Mouse (Mus musculus) liver, postnatal 0 days (tissue): ENCODE results near the gene Pjvk. TPM values are rescaled to one million over a fixed set of nuclear protein-coding genes. Genes with fewer than 3 reads are reported as not detected.

Experiments
- ATAC-seq: fragments of 200-750 bp; cut with Nextera tagmentation; 2 replicates; pipeline ENCODE4 v1.8.0; 2017; ENCODE audit warnings: mild to moderate bottlenecking, moderate library complexity
- DNase-seq: peaks from one replicate; pipeline ENCODE4 v3.0.0-alpha.2; 2016
- H3K27ac ChIP-seq: fragments of 300-500 bp; sonication (generic); 2 replicates; pipeline ENCODE4 v1.5.1; 2014; ENCODE audit warnings: antibody characterized with exemption, moderate library complexity, mild to moderate bottlenecking, low read depth
- H3K27me3 ChIP-seq: fragments of 300-500 bp; sonication (generic); 2 replicates; pipeline ENCODE4 v1.6.1; 2014; ENCODE audit warnings: low read length, control low read depth, mixed read lengths; ENCODE audit not compliant: insufficient read depth
- H3K36me3 ChIP-seq: fragments of 300-500 bp; sonication (generic); replicated peaks from 2 replicates; pipeline ENCODE4 v1.6.1; 2014; ENCODE audit warnings: mild to moderate bottlenecking, control low read depth, low read length, moderate library complexity, mixed read lengths; ENCODE audit not compliant: insufficient read depth
- H3K4me1 ChIP-seq: fragments of 300-500 bp; sonication (generic); 2 replicates; pipeline ENCODE4 v1.6.1; 2014; ENCODE audit warnings: antibody characterized with exemption, mild to moderate bottlenecking, control low read depth; ENCODE audit not compliant: insufficient read depth
- H3K4me2 ChIP-seq: fragments of 300-500 bp; sonication (generic); 2 replicates; pipeline ENCODE4 v1.6.1; 2014; ENCODE audit warnings: low read depth, mild to moderate bottlenecking, low read length, moderate library complexity, mixed read lengths
- H3K4me3 ChIP-seq: fragments of 300-500 bp; sonication (generic); 2 replicates; pipeline ENCODE4 v1.5.1; 2014; ENCODE audit warnings: low read depth, low read length
- H3K9ac ChIP-seq: fragments of 300-500 bp; sonication (generic); replicated peaks from 2 replicates; pipeline ENCODE4 v1.6.1; 2014; ENCODE audit warnings: mild to moderate bottlenecking, moderate library complexity
- H3K9me3 ChIP-seq: fragments of 300-500 bp; sonication (generic); 2 replicates; pipeline ENCODE4 v1.6.1; 2016; ENCODE audit warnings: mild to moderate bottlenecking, control low read depth, low read length, mixed read lengths
- CTCF ChIP-seq: sonication (generic); IDR thresholded peaks from 2 replicates; pipeline ENCODE4 v1.5.1; 2016; ENCODE audit warnings: antibody characterized with exemption, low read depth
- EP300 ChIP-seq: IDR thresholded peaks from 2 replicates; pipeline ENCODE4 v1.6.1; 2016; ENCODE audit warnings: antibody characterized with exemption, low read depth, mild to moderate bottlenecking
- WGBS: fragments of 180-500 bp; shearing (Covaris S2); extraction: QIAGEN DNeasy Blood & Tissue Kit; methylation state at CpG from one replicate; pipeline ENCODE4 v1.1.7; 2014; ENCODE audit not compliant: insufficient replicate concordance; 5-methylcytosine and 5-hydroxymethylcytosine counted together
- polyA plus RNA-seq: library from polyadenylated mRNA; unstranded; fragments of >200 nt; fragmentation: Nextera tagmentation; extraction: Ambion mirVana; gene quantifications from 2 replicates; pipeline ENCODE4 v1.2.1, GENCODE M21; 2015

The Pjvk gene
- polyA plus RNA-seq, 1 experiment from 2014 or later: not detected

- ATAC-seq (no peak), DNase-seq (no peak)
- H3K27me3 ChIP-seq: no peaks in the 10 kb centered on the region
- H3K4me1 ChIP-seq: no peaks in the 10 kb centered on the region
- no peak overlapping the region for H3K4me3 ChIP-seq
- TF ChIP-seq CTCF (no peak), EP300 (no peak)
- H3K9ac ChIP-seq: no peak overlapping the region
- H3K36me3 ChIP-seq: peaks cover 53% of the 10 kb centered on the region
- 82% methylated on average over 8 of the region's 8 CpGs for WGBS
- no peak overlapping the region for H3K27ac ChIP-seq
- no peak overlapping the region for H3K4me2 ChIP-seq
- no peaks in the 10 kb centered on the region for H3K9me3 ChIP-seq
Measured at GRCm38 (mm10) chr2:76682301-76682700, 34.0 kb downstream of the Pjvk start.

GRCm38 (mm10) chr2:76686986-76687385 is 38.7 kb downstream of the Pjvk start:
- TF ChIP-seq EP300 (no peak), CTCF (no peak)
- WGBS: 91% methylated on average over 3 of the region's 3 CpGs
- no peak for DNase-seq
- Histone ChIP-seq H3K9me3 (no peaks in the 10 kb centered on the region), H3K4me2 (no peak overlapping the region), H3K27me3 (no peaks in the 10 kb centered on the region), H3K4me1 (no peaks in the 10 kb centered on the region), H3K9ac (no peak overlapping the region), H3K4me3 (no peak overlapping the region), H3K36me3 (peaks cover 52% of the 10 kb centered on the region), H3K27ac (no peak overlapping the region)
- ATAC-seq: no peak

DNA sequence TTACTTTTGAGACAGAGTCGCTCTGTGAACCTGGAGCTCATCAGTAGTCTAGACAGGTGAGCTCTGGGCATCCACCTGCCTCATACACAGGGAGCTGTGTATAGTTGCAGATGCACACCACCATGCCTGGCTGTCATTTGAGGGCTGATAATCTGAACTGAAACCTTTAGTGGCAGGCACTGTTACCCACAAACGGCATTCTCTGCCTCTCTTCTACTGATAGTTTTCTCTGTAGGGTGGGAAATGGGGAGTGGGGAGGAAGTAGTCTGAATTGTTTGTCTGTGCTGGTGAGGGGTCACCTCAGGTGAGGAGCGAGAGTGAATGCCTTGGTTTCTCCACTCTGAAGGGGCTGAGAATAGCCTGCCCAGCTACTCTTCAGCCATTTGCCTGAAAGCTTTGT is 39.3 kb downstream of the Pjvk start:
- Histone ChIP-seq H3K27ac (no peak overlapping the region), H3K9ac (no peak overlapping the region), H3K4me3 (no peak overlapping the region), H3K4me2 (no peak overlapping the region), H3K27me3 (no peaks in the 10 kb centered on the region), H3K9me3 (no peaks in the 10 kb centered on the region), H3K4me1 (no peaks in the 10 kb centered on the region), H3K36me3 (peaks cover 51% of the 10 kb centered on the region)
- ATAC-seq (no peak), DNase-seq (no peak)
- 61% methylated on average over 3 of the region's 3 CpGs for WGBS
- TF ChIP-seq EP300: no peak
- no peak for TF ChIP-seq CTCF

DNA sequence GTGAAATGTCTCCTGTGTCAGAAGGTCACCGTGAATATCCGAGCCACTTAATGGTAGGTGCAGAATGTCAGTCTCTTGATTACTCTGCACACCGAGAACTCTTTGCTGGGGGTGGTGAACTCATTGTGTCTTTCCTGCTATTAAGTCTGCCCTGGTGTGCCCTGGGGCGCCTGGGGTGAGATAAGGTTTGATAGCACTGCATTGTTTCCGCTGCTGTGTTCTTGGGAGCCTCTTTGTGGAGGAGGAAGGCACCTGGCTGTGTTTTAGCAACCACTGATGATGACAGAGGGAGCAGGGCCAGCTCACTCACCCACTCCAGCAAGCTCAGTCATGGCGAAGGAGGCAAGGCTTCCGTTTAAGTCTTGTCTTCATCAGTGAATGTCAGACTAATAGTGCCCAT is 39.9 kb downstream of the Pjvk start:
- ATAC-seq: no peak
- peaks cover 51% of the 10 kb centered on the region for H3K36me3 ChIP-seq
- H3K4me1 ChIP-seq: no peaks in the 10 kb centered on the region
- no peak overlapping the region for H3K9ac ChIP-seq
- H3K9me3 ChIP-seq: no peaks in the 10 kb centered on the region
- TF ChIP-seq CTCF (no peak), EP300 (no peak)
- H3K4me3 ChIP-seq: no peak overlapping the region
- no peak overlapping the region for H3K4me2 ChIP-seq
- no peak overlapping the region for H3K27ac ChIP-seq
- WGBS: 53% methylated on average over 7 of the region's 7 CpGs
- DNase-seq: no peak
- no peaks in the 10 kb centered on the region for H3K27me3 ChIP-seq

- peak; percentile 39; the same call in 1 of the 2 replicates for TF ChIP-seq EP300
- no peak for TF ChIP-seq CTCF
- WGBS: 57% methylated on average over 12 of the region's 12 CpGs
- ATAC-seq (peak; percentile 49; the same call in 1 of the 2 replicates), DNase-seq (peak; percentile 54)
- H3K4me3 ChIP-seq: no peak overlapping the region
- peaks cover 52% of the 10 kb centered on the region for H3K36me3 ChIP-seq
- H3K9me3 ChIP-seq: no peaks in the 10 kb centered on the region
- no peak overlapping the region for H3K27ac ChIP-seq
- H3K9ac ChIP-seq: no peak overlapping the region
- H3K4me2 ChIP-seq: no peak overlapping the region
- no peaks in the 10 kb centered on the region for H3K27me3 ChIP-seq
- no peaks in the 10 kb centered on the region for H3K4me1 ChIP-seq
Measured at GRCm38 (mm10) chr2:76690436-76691204, 42.3 kb downstream of the Pjvk start.

GRCm38 (mm10) chr2:76693765-76694164 is 45.5 kb downstream of the Pjvk start:
- no peak for ATAC-seq
- H3K36me3 ChIP-seq: peaks cover 33% of the 10 kb centered on the region
- 84% methylated on average over 5 of the region's 5 CpGs for WGBS

More at GRCm38 (mm10) chr2:76693765-76694164, 45.5 kb downstream of the Pjvk start:
- Histone ChIP-seq H3K4me3 (no peak overlapping the region), H3K4me1 (no peaks in the 10 kb centered on the region), H3K9me3 (no peaks in the 10 kb centered on the region), H3K4me2 (no peak overlapping the region), H3K27me3 (no peaks in the 10 kb centered on the region), H3K9ac (no peak overlapping the region), H3K27ac (no peak overlapping the region)
- no peak for DNase-seq
- TF ChIP-seq CTCF (no peak), EP300 (no peak)
